Mouse (Mus musculus): ENCODE data around the gene Kl. TPM values are rescaled to one million over a fixed set of nuclear protein-coding genes. Genes with fewer than 3 reads are reported as not detected.

Gene Kl
- under 1 TPM; 0.56 to 0.74 TPM for total RNA-seq (2021)
- long read RNA-seq, experiment 1, result 0 reads
- long read RNA-seq, experiment 2, full-length matches to known transcripts, result 1 of 2 reads
- long read RNA-seq, experiment 2, partial matches to known transcripts, result 0 of 2 reads
- long read RNA-seq, experiment 2, other reads (novel, unspliced or antisense), result 1 of 2 reads

DNA sequence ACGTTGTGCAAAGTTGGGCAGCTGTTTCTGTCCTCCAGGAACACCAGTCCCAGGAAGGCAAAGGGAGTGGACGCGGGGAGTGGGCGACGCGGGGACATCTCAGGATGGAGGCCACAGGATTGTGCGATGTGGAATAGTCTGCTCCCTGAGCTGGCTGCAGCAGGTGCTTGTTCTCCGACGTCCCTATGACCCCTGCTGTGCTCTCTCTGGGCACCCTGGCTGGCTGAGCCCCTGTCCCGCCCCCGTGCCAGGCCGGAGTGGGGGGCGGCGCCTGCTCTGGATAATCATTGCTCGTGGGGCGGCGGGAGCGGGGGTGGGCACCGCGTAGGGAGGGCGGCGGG is at the start of gene Kl:
Gene Kl (plus strand): TSS at position 280 of the 341 bp plus-strand sequence.
- no peak for DNase-seq

DNA sequence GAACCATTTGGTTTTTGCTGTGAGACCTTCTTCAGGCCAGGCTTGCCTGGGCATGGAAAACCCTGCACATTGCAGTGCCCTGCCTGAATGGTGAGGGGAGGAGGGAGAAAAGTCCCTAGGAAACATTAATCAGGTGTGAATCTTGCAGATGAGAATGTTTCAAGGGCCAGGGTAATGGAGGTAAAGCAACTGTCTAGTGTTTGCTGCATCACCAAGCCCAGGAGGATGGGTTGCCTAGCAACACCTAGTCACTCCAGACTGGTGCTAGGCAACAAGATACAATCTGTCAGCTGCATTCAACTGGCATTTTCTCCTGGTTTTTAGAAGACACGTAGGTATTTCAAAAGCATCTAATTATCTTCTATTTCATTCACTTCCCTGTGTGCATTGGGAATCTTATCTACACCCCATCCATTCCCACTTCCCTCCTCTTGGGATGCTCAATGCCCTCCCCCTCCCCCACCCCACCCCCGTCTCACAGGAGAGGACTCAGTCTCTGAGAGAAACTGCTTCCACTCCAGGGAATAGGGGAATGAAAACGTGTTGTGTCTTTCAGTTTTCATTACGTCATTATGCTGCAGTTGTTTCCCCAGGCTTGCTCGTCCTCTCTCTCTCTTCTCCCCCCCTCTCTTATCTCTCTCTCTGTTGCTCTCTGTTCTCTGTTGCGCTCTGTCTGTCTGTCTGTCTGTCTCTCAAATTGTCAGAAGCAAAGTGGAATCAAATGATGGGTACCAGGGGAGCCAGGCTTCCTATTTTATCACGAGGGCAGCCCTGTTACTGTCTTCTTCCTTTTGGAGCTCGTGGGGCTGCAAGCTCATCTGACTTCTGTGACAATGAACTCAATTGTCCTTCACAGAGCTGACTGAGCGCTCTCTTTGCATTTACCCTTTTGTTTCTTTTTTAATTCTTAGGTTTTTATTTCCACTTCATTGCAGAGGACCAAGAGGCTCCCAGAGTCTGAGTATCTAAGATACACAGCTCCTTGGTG is 46.1 kb upstream of the Kl start:
- no peak for DNase-seq

DNA sequence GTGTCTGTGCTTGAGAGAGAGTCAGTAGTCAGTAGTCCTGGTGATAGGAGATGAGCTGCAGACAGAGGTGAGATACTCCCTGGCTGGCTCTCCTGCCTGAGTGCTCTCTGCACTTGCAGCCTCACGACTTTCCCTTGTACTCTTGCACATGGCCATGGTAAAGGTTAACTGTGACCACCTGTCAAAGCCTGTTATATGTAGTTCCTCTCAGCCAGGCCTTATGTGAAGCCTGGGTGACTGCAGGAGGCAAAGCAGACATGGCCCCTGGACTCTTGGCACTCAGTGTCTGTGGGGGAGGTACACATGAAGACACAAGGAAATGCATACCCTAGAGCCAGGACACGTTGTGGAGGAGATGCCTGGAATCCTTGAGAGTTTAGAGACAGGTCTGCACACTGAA is 40.3 kb upstream of the Kl start:
- no peak for DNase-seq

DNA sequence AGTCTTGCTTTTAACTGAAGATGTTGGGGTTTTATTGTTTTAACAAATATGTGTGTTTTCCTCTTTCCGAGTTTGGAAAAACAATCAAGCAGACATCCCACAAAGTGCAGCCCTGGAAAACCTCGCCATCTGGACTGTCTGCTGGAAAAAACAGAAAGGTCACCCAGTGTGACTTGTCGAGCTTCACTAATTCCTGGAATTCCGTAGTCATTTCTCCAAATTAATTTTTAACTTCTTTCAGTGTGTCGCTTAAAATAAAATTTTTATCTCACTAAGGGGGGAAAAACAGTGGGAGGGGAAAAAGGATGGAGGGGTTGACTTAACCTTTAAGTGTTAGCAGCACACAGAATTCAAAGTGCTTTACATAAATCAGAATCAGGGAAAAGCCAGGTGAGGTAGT is 39.8 kb upstream of the Kl start:
- peak; percentile 13 for DNase-seq

DNA sequence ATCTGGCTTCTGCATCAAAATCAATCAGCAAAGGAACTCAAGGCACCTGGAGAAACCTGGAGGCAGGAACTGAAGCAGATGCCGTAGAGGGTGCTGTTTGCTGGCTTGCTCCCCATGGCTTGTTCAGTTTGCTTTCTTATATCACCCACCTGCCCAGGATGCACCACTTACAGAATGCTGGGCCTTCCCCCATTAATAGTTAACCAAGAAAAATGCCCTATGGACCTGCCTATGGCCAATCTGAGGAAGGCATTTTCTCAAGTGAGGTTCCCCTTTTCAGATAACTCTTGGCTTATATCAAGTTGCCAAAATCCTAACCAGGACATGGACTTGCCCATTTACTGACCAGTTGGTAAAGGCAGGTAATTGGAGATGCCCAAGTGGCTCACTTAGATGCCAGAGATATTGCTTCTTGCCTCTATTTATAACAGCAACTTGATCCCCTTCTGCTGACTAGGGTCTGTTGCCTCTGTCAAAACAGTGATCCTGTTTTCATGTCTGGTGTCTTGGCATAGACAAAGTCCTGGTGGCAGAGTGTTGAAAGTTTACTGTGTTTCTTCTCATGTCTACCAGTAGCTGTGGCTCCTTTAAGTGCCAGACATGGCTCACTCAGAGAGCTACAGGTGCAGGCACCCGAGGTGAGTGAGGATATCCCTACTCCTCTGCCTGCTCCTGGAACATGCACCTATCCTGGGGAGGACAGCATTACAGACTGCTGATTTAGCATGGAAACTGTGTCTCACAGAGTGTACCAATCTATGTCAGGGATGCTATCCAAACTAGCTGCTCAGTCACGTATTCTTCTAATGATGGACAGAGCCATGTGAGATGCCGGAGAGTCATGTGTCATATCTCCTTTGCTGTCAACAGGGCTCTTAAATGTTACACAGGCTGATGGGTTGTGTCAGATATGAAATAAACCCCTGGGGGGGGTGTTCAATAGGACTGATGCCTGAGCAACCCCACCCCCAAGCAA is 37.0 kb upstream of the Kl start:
- peak; percentile 54 for DNase-seq

DNA sequence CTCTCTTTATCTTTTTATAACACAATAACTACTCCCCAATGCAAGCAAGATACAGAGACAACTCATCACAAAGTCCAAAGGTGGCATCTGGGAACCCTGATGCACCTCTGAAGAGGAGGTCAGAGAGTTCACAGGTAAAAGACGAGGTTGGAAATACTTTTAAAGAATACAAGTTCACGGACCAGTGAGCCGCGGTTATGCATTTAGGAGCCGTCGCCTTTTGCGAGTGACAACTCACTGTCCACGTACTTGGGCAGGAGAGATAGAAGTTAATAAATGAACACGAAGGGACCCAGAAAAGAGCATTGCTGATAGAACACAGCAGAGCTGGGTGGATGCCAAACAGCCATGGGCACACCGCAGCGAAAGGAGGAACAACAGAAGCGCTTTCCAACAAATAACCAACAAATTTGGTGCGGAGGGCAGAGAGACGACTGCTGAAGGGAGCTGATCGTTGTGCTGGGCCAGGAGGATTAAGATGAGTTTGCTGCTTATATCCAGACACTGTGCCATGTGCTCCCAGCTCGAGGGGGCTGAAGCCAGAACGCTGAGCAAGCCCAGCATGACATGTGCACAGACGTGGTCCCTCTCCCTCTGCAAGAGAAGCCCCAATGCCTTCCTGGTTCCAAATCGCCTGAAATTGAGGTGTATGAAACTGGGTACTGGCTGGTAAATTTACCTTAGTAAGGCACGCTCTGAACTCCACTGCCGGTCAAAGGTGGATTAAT is 35.1 kb upstream of the Kl start:
- DNase-seq, result no peak

DNA sequence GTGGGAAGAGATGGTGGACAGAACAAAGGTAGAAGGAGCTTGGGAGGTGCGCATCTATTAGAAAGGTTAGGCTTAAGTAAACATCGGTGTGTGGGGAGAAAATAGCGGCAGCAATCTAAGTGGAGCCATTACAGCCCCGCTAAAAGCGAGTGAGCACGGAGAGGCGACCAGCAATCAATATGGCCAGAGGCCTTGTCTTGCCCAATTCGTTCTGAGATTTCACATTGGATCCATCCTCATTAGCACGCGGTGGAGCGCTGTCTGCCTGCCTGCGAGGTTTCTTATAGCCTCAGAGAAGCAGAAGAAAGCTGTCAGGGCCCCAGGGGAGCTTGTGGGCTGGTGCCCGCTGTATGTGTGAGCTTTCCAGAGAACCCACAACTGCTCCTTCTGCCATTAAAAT is 33.8 kb upstream of the Kl start:
- no peak for DNase-seq

DNA sequence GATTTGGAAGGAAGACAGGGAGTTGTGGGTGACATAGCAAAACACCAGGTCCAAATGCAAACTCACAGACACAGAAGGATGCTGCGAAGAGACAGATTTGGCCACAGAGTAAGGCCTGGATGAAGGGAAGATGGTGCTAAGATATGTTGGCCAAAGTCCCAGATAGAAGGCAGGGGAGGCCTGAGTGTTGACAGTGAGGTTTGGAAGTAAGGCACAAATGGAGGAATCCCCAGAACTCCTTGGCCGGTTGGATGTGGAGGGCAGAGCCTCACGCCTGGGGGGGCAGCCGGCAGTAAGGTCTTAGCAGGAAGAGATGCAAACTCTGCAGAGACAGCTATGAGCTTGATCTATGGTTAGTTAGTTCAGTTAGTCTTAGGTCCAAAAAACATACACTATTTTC is 33.1 kb upstream of the Kl start:
- no peak for DNase-seq

DNA sequence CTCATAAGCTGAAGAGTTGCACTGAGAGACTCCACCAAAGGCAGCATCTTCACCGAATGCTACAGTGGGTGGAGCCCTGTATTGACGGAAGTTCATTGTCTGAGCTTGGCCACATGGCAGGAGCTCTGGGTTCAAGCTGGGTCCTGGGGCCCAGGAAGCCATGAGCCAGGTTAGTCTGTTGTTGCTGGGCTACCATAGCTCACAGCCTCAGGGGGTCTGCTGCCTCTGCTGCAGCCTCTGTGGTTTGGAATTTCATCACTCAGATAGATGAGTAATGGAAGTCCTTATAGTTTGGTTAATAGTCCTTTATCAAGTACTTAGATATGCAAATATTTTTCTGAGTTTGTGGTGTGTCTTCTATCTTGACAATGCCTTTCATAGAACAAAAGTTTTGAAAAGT is 32.4 kb upstream of the Kl start:
- DNase-seq, result no peak

DNA sequence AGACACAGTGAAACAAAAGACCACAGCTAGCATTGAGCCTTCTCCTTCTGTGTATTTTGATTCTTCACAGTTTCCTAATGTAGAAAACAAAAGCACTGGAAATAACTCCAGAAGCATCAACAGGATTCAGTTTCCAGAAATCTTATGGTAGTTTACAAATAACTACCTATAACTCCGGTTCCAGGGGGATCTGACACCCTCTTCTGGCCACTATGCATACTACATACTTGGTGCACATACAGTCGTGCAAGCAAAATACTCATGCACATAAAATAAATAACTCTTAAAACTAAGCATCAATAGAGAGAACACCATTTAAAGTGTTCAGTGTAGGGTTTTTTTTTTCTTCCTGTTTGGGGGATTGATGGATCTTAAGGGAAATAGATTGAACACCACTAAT is 23.0 kb upstream of the Kl start:
- DNase-seq, result no peak

DNA sequence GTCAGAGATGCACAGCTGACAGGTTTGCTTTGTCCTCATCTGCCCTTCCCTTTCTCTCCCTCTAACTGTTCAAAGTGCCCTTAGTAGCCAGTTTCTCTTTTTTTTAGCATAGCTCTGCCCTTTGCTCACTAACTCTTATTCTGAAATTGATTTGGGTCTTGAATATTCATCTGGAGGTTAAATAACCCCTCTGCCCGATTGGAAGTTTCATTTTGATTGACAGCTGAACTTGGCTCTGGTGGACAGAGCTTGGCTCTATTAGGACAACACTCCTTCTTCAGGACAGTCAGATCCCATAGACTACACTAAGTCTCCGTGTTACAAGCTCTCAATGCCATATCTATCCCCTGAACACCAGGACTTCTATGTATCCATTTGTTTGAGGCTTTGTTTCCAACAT is 19.8 kb upstream of the Kl start:
- no peak for DNase-seq

DNA sequence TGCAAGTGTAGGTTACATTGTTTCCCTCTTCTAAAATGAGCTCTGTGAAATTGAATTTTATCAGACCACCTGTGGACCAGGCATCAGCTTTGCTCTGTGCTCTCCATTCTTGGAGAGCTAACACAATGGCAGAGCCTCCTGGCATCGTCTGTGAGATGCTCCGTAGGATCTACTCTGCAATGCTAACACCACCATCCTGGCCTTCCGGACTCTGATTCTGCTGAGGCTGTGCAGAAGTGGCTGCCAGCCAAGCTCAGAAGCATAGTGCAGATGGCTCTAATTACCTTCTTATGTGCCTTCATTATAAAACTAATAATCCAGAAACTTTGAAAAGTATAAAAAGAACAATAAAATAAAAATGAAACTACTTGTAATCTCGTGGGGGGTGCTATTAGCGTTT is 16.2 kb upstream of the Kl start:
- DNase-seq, result no peak

DNA sequence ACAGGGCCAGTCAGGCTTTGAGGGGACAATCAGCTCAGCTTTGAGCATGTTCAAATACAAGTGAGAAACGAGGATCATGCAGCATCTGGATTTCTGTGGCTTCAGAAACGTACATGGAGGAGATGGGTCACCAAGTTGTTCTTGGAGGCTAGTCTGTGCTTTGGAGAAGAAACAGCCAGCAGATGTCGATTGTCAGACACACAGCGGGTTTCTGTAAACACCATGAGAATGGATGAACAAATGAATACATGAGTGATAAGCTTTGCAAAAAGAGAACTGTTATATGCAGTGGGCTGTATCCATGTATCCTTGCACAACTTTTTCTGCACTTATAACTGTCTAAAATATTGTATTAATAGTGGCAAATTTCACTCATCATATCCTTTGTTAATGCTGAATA is 15.6 kb upstream of the Kl start:
- no peak for DNase-seq

DNA sequence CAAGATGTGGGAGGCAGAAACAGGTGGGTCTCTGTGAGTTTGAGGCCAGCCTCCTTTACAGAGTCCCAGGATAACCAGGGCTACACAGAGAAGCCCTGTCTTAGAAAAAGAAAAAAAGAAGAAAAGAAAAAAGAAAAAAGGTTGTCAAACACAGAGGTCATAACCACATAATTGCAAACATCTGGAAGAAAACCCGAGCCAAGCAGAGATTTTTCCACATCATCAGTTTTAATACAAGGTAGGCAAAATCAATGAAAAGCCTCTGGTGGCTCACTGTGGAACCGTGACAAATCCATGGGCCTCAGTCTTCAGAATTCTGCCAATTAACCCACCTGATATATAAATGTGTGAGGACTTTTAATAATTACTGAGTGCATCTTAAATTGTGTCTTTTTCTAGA is 14.9 kb upstream of the Kl start:
- no peak for DNase-seq

DNA sequence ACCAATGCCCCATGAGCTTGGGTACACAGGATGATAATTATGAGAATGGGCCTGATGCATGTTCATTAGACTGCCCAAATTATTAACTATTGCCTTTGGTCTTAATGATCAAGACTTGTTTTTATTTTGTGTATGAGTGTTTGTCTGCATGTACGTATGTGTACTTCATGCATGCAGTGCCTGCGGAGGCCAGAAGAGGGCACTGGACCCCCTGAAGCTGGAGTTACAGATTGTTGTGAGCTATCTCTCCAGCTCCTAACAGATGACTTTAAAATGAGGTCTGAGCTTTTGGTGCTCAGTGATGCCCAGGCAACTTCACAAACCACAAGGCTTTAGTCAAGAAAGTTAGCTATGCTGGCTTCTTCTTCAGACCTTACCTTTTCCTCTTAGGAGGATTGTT is 6.8 kb upstream of the Kl start:
- DNase-seq, result no peak

DNA sequence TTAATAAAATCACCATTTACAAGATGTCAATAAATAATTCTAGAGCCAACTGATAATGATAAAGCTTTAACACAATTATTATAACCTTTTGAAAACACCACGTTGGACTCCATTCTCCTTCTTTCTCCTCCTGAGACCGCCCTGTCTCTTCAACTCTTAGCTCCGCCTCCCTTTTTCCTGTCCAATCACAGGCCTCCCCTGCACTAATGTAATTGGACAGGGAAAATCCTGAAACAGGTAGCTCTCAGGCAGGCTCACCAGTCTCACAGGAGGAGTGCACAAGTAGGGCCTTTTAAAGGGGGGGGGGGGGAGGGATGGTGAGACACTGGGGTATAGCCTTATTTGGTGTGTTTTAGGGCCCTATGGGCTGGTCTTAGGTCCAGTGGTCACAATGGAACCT is 3.3 kb upstream of the Kl start:
- DNase-seq, result no peak

DNA sequence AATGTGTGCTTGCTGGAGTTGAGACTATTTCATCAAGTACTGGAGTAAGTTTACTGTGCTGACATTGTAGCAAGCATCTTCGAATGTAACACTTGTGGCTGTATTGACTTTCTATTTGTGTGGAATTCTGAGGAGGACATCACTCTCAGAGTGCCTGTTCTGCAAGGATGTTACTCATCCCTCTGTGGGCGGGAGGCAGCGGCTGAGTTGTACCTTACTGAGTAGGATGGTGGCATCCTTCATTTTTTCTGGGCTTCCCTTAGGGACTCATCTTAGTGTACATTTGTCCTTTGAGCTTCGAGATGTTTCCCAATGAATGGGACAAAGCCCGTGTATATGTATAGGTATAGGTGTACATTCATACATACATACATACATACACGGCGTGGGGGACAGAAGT is 1.1 kb upstream of the Kl start:
- DNase-seq, result no peak

DNA sequence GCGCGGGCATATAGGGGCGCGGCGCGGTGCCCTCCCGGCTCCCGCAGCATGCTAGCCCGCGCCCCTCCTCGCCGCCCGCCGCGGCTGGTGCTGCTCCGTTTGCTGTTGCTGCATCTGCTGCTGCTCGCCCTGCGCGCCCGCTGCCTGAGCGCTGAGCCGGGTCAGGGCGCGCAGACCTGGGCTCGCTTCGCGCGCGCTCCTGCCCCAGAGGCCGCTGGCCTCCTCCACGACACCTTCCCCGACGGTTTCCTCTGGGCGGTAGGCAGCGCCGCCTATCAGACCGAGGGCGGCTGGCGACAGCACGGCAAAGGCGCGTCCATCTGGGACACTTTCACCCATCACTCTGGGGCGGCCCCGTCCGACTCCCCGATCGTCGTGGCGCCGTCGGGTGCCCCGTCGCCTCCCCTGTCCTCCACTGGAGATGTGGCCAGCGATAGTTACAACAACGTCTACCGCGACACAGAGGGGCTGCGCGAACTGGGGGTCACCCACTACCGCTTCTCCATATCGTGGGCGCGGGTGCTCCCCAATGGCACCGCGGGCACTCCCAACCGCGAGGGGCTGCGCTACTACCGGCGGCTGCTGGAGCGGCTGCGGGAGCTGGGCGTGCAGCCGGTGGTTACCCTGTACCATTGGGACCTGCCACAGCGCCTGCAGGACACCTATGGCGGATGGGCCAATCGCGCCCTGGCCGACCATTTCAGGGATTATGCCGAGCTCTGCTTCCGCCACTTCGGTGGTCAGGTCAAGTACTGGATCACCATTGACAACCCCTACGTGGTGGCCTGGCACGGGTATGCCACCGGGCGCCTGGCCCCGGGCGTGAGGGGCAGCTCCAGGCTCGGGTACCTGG is 488 bp downstream of the Kl start:
- DNase-seq, result peak; percentile 13

DNA sequence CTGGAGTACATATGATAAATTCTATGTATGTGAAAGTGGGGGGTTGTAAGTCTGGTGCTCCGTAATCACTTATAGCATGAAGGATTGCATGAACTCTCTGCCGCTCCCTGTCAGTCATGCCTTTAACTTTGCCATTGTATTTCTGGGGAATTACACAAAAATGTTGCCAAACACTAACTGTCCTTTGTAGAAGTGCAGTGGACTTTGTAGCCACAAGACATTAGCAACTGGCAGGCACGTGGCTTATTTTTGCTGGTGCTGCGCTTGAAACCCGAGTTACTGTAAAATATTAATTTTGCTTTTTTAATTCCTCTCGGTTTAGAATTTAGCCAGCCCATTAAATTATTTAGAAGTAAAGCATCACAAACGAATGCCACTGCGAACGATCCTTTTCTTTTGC is 2.4 kb downstream of the Kl start:
- DNase-seq, result no peak

DNA sequence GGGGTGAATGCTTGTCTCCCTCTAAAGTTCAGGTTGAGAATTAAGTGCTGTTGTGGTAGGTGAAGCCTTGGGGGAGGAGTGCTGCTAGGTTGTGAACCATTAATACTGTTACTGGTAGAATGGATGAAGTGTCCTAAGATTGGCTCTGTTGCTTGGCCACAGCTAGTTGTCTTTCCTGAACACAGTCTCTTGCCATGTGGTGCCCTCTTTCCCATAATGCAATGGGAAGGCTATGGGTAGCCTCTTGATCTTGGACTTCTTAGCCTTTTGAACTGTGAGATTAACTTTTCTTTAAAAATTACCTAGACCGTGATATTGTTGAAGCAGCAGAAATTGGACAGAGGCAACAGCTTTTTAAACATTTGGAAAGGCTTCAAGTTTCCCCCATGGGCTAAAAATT is 7.5 kb downstream of the Kl start:
- DNase-seq, result no peak

DNA sequence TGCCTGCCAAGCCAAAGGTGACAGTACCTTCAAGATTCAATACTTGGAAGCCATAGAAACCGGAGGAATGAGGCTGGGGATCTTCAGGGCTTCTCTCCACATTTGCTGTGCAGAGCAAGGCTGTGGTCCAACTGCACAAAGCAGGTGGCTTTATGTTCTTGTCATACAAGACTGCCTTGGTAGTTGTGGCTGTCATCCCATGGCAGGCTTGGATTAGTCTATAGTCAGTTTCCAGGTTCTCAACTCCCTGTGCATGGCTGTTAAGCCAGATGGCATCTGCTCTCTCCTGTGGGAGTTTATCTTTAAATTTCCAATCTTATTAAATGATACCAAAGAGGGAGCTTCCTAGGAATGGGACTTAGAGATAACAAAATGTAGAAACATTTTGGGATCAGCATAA is 9.2 kb downstream of the Kl start:
- DNase-seq, result no peak
